Mouse (Mus musculus) kidney, embryonic 14.5 days (tissue): ENCODE measurements around the gene Hcrt. TPM values are rescaled to one million over a fixed set of nuclear protein-coding genes. Genes with fewer than 3 reads are reported as not detected.

Source experiments
- ATAC-seq: fragments of 200-750 bp; cut with Nextera tagmentation; 2 replicates; pipeline ENCODE4 v1.8.0; 2017; ENCODE audit warnings: moderate number of reproducible peaks, mild to moderate bottlenecking, moderate TSS enrichment, moderate library complexity; ENCODE audit not compliant: low FRiP score, low TSS enrichment
- H3K27ac ChIP-seq: fragments of 300-500 bp; sonication (generic); 2 replicates; pipeline ENCODE4 v1.5.1; 2014; ENCODE audit warnings: low read depth, mild to moderate bottlenecking, low read length, moderate library complexity, mixed read lengths
- H3K27me3 ChIP-seq: fragments of 300-500 bp; sonication (generic); 2 replicates; pipeline ENCODE4 v1.6.1; 2014; ENCODE audit warnings: mild to moderate bottlenecking, low read length; ENCODE audit not compliant: control insufficient read depth, insufficient read depth
- H3K36me3 ChIP-seq: fragments of 300-500 bp; sonication (generic); 2 replicates; pipeline ENCODE4 v1.6.1; 2014; ENCODE audit warnings: low read length, mixed read lengths; ENCODE audit not compliant: control insufficient read depth, insufficient read depth
- H3K4me1 ChIP-seq: fragments of 300-500 bp; sonication (generic); 2 replicates; pipeline ENCODE4 v1.6.1; 2014; ENCODE audit warnings: low read length, mixed read lengths; ENCODE audit not compliant: control insufficient read depth, insufficient read depth
- H3K4me2 ChIP-seq: fragments of 300-500 bp; sonication (generic); replicated peaks from 2 replicates; pipeline ENCODE4 v1.6.1; 2014; ENCODE audit warnings: low read depth, mild to moderate bottlenecking, low read length
- H3K4me3 ChIP-seq: fragments of 300-500 bp; sonication (generic); 2 replicates; pipeline ENCODE4 v1.5.1; 2014; ENCODE audit warnings: mild to moderate bottlenecking, low read length
- H3K9ac ChIP-seq: fragments of 300-500 bp; sonication (generic); 2 replicates; pipeline ENCODE4 v1.6.1; 2014; ENCODE audit warnings: low read depth, mild to moderate bottlenecking, low read length, moderate library complexity
- H3K9me3 ChIP-seq: fragments of 300-500 bp; sonication (generic); 2 replicates; pipeline ENCODE4 v1.6.1; 2016; ENCODE audit warnings: low read length; ENCODE audit not compliant: control insufficient read depth
- WGBS: fragments of 180-500 bp; shearing (Covaris S2); extraction: QIAGEN DNeasy Blood & Tissue Kit; methylation state at CpG from one replicate; pipeline ENCODE4 v1.1.7; 2014; 5-methylcytosine and 5-hydroxymethylcytosine counted together
- polyA plus RNA-seq: library from polyadenylated mRNA; unstranded; fragments of >200 nt; fragmentation: Nextera tagmentation; extraction: Ambion mirVana; gene quantifications from 2 replicates; pipeline ENCODE4 v1.2.1, GENCODE M21; 2014

The Hcrt gene
- polyA plus RNA-seq, 1 experiment from 2014 or later, result not detected

DNA sequence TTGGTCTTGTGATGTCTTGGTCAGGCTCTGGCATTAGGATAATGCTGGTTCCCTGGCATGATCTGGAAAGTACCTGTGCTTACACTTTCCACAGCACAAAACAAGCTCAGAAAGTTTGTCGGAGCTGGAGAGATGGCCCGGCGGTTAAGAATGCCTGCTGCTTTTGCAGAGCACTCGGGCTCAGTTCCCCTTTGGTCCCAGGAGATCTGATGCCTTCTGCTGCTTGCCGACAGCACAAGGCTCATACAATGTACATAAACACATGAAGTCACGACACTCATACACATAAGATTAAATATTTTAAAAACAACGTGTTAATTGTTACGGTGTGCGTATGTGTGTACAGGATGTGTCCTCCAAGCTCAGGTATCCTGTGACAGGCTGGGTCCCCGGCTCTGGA lies 13.2 kb upstream of the Hcrt start:
- Histone ChIP-seq H3K9me3 (no peaks in the 10 kb centered on the region), H3K9ac (no peak overlapping the region), H3K4me2 (no peak overlapping the region), H3K4me1 (no peaks in the 10 kb centered on the region), H3K36me3 (no peaks in the 10 kb centered on the region), H3K27ac (no peak overlapping the region), H3K4me3 (no peak overlapping the region), H3K27me3 (no peaks in the 10 kb centered on the region)
- 87% methylated on average over 10 of the region's 10 CpGs for WGBS
- no peak for ATAC-seq

DNA sequence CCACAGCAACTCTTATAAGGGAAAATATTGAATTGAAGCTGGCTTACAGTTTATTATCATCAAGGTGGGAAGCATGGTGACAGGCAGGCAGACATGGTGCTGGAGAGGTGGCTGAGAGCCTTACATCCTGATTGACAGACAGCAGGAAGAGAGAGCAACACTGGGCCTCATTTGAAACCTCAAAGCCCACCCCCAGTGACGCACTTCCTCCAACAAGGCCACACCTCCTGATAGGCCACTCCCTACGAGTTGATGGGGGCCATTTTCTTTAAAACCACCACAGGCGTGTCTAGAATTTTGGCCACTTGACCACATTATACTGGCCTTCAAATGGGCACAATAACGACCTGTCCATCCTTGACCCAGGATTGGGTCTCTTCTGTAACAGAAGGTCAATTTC lies 11.5 kb upstream of the Hcrt start:
- Histone ChIP-seq H3K27ac (no peak overlapping the region), H3K4me3 (no peak overlapping the region), H3K4me2 (no peak overlapping the region), H3K9me3 (no peaks in the 10 kb centered on the region), H3K4me1 (0 out of 2 replicates have a peak, but pooled peaks cover 5% of the 10 kb centered on the region), H3K27me3 (no peaks in the 10 kb centered on the region), H3K9ac (no peak overlapping the region), H3K36me3 (no peaks in the 10 kb centered on the region)
- no peak for ATAC-seq
- WGBS, result 89% methylated on average over 4 of the region's 4 CpGs

DNA sequence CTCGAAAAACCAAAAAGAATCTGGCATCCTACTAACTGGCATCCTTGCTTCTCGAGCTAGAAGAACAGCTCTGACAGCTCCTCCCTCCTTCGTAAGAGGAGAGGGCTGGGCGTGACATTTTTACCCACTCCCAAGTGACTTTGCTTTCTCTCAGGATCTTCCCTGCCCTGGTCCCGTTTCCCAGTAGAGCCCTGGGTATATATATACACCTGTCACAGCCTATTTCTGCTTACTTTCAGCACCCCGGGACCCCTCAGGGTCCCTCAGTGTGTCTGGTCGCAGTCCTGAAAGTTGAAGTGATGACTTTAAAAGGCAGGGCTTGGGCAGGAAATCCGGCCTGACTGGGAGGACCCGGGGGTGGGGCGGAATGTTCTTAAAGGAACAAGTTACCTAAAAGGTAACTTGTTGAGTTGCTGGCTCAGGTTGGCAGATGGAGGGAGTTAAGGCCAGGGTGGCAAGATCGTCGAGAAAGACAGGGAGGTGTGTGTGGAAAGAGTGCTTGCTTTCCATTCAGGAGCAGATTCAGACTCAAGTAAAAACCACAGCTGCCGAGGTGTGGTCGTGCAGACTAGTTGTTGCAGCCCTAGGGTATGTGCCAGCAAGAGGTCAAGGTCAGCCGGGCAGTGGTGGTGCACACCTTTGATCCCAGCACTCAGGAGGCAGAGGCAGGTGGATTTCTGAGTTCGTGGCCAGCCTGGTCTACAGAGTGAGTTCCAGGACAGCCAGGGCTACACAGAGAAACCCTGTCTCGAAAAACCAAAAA lies 8.1 kb upstream of the Hcrt start, which contains the start of gene Ghdc:
Ghdc (minus strand) TSS at position 312 of the 763 bp plus-strand sequence.
- Histone ChIP-seq H3K27ac (no peak within 1 kb of the TSS), H3K9me3 (no peaks in the 10 kb centered on the region), H3K4me3 (peak within 1 kb of the TSS; percentile 47), H3K36me3 (no peaks in the 10 kb centered on the region), H3K27me3 (no peaks in the 10 kb centered on the region), H3K9ac (peak within 1 kb of the TSS; percentile 35), H3K4me1 (0 out of 2 replicates have a peak, but pooled peaks cover 5% of the 10 kb centered on the region), H3K4me2 (peak within 1 kb of the TSS; percentile 43)
- peak; percentile 74 for ATAC-seq
- 14% methylated on average over 17 of the region's 17 CpGs for WGBS

DNA sequence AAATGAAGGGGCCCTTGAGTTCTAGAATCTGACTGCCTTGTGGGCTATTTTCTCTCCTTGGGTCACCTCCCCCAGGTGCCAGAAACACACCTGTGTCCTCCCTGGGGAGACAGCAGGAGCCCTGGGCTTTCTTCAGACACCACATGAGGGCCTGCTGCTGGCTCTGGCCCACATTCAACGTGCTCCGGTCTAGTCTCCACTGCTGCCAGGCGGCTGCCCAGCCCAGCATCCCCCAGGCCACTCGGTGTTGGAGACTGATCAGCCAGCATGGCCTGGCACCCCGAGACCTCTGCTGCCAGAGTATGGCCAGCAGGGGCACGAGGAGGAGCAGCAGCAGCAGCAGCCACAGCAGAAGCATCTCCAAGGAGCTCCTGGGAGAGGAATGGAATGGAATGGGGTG lies 7.2 kb upstream of the Hcrt start:
- Histone ChIP-seq H3K27me3 (no peaks in the 10 kb centered on the region), H3K9me3 (no peaks in the 10 kb centered on the region), H3K36me3 (no peaks in the 10 kb centered on the region), H3K4me1 (0 out of 2 replicates have a peak, but pooled peaks cover 5% of the 10 kb centered on the region), H3K4me2 (peak overlapping the region; percentile 43), H3K9ac (peak overlapping the region; percentile 35; the same call in 1 of the 2 replicates), H3K4me3 (peak overlapping the region; percentile 47), H3K27ac (no peak overlapping the region)
- no peak for ATAC-seq
- 60% methylated on average over 6 of the region's 6 CpGs for WGBS

DNA sequence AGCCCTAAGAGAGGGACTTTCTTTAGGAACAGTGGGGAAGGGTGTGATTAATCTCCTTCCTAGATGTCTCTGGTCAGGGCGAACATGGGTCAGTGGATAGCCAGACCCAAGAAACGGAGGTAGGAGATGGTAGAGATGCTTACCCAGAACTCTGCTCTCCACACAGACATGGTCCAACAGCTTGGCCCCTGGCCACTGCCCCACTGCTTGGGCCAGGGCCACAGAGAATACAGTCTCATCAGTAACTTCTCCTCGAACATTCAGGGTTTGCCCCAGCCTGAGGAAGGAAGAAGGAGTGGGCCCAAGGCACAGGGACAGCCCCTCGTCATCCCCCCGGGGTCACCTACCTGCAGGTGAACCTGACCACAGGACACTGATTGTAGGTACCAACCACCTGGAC lies 5.1 kb upstream of the Hcrt start:
- Histone ChIP-seq H3K36me3 (no peaks in the 10 kb centered on the region), H3K9me3 (no peaks in the 10 kb centered on the region), H3K27ac (no peak overlapping the region), H3K4me2 (no peak overlapping the region), H3K4me1 (0 out of 2 replicates have a peak, but pooled peaks cover 5% of the 10 kb centered on the region), H3K27me3 (no peaks in the 10 kb centered on the region), H3K4me3 (no peak overlapping the region), H3K9ac (no peak overlapping the region)
- WGBS, result 86% methylated on average over 5 of the region's 5 CpGs
- ATAC-seq, result no peak

DNA sequence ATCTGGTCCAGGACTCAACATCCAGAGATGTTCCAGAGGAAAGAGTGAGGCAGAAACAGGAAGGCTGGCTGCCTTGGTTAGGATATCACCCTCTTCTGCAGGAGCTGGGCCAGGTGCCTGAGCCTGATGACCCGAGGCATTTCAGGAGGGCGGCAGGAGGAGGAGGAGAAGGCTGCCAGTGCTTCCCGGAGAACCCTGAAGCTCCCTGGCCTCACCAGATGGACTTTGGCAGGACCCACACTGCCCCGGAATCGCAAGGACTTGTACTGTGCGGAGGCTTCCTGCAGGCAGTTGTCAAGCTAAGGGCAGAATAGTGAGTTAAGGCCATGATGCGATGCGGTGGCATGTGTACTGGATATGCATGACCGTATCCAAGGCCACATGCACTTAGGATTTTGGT lies 4.0 kb upstream of the Hcrt start:
- ATAC-seq, result no peak
- Histone ChIP-seq H3K9ac (no peak overlapping the region), H3K9me3 (no peaks in the 10 kb centered on the region), H3K4me1 (0 out of 2 replicates have a peak, but pooled peaks cover 5% of the 10 kb centered on the region), H3K4me3 (no peak overlapping the region), H3K4me2 (no peak overlapping the region), H3K36me3 (no peaks in the 10 kb centered on the region), H3K27me3 (no peaks in the 10 kb centered on the region; the same call in 1 of the 2 replicates), H3K27ac (no peak overlapping the region)
- WGBS, result 83% methylated on average over 9 of the region's 9 CpGs

DNA sequence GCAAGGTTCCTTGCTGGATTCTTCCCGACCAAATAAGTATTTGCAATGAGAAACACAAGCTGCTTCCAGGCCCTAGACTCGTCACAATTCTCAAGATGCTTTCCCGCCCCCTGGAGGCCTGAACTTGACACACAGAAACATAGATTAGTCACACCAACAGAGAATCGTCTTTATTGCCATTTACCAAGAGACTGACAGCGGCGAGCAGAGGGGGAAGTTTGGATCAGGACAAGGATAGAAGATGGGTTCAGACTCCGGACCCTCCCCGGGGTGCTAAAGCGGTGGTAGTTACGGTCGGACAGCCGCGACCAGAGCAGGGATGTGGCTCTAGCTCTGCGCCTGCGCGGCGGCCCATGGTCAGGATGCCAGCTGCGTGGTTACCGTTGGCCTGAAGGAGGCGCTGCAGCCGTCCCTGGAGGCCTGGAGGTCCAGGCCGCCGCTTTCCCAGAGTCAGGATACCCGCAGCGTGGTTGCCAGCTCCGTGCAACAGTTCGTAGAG lies 1.1 kb downstream of the Hcrt start:
- Histone ChIP-seq H3K4me1 (peaks cover 6% of the 10 kb centered on the region; the same call in 1 of the 2 replicates), H3K4me3 (peak overlapping the region; percentile 38), H3K27ac (no peak overlapping the region), H3K4me2 (peak overlapping the region; percentile 84), H3K9ac (peak overlapping the region; percentile 57; the same call in 1 of the 2 replicates), H3K36me3 (no peaks in the 10 kb centered on the region), H3K9me3 (no peaks in the 10 kb centered on the region), H3K27me3 (peaks cover 21% of the 10 kb centered on the region)
- under 1% methylated on average over 26 of the region's 27 CpGs for WGBS
- ATAC-seq, result peak; percentile 73; the same call in 1 of the 2 replicates

DNA sequence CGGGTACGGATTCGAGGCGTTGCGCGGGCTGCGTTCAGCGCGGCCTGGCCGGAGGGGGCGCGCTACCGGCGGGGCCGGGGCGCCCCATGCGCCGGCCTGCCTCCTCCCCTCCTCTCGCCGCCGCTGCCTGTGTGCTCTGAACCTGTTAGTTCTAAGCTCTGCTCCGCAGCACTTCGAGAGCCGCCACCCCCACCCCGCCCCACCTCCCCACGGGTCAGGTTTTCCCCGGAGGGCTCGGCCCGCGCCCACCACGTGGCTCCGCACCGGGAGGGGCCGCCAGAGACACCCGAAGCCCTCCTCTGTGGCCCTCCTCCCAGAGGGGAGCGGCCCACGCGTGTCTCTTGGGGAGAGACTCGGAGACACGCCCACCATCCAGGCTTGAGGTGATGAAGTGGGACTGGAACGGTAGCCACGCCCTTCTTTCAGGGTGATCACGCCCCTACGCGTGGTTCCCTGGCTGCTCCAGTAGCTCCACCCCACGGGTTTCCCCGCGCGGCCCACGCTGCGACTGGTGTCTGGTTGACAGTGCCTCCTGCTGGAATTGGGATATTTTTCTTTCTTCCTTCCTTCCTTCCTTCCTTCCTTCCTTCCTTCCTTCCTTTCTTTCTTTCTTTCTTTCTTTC lies 3.0 kb downstream of the Hcrt start, which contains the start of gene Kcnh4:
Kcnh4 (minus strand) TSS at position 332 of the 623 bp plus-strand sequence.
- Histone ChIP-seq H3K9me3 (no peaks in the 10 kb centered on the region), H3K4me2 (peak within 1 kb of the TSS; percentile 51), H3K36me3 (no peaks in the 10 kb centered on the region), H3K4me3 (peak within 1 kb of the TSS; percentile 33), H3K4me1 (peaks cover 6% of the 10 kb centered on the region; the same call in 1 of the 2 replicates), H3K9ac (no peak within 1 kb of the TSS), H3K27ac (no peak within 1 kb of the TSS), H3K27me3 (peaks cover 21% of the 10 kb centered on the region)
- WGBS, result under 1% methylated on average over 49 of the region's 51 CpGs
- ATAC-seq, result no peak
